Mouse (Mus musculus): Measurements from ENCODE around the gene Ddo. TPM values are rescaled to one million over a fixed set of nuclear protein-coding genes. Genes with fewer than 3 reads are reported as not detected.
A peak's percentile ranks its signal among the peaks of the same experiment; 100 is the strongest.

The Ddo gene
- total RNA-seq, 1 experiment, result not detected

GRCm38 (mm10) chr10:40638823-40639819 is 9.3 kb downstream of the Ddo start:
- no peak for DNase-seq (ENCODE audit: low read depth, low spot score)
- no peak overlapping the region for H3K27ac ChIP-seq (ENCODE audit: insufficient read depth, low read depth, low read length, poor library complexity, severe bottlenecking)
- in situ Hi-C loops (cut with MboI; ENCODE audit: low sequenced_read_pairs in 2 of 2, unreplicated experiment in 2 of 2), result no loop called here
- peaks cover 5 to 6% of the 10 kb centered on the region in 2 experiments for H3K4me1 ChIP-seq (ENCODE audit: control insufficient read depth in 2 of 2, insufficient read depth in 2 of 2, low read length in 2 of 2, poor library complexity in 1 of 2)
- H3K36me3 ChIP-seq (ENCODE audit: control insufficient read depth, insufficient read depth, low read length, poor library complexity, severe bottlenecking), result no peaks in the 10 kb centered on the region
- H3K9me3 ChIP-seq (ENCODE audit: control insufficient read depth, insufficient read depth, low read depth, low read length), result no peaks in the 10 kb centered on the region
- TF ChIP-seq MAFK (IDR thresholded peaks at IDR 0.05; ENCODE audit: insufficient read depth, low read depth, low read length), result no peak
- TF ChIP-seq ZC3H11A (IDR thresholded peaks at IDR 0.05; ENCODE audit: borderline replicate concordance, low read depth, low read length), result no peak
- TF ChIP-seq CHD2 (IDR thresholded peaks at IDR 0.05; ENCODE audit: low read depth, low read length), result no peak
- no peak for TF ChIP-seq ZNF384 (IDR thresholded peaks at IDR 0.05; ENCODE audit: low read depth, low read length)
- TF ChIP-seq HCFC1 (IDR thresholded peaks at IDR 0.05; ENCODE audit: borderline replicate concordance, insufficient read depth, low read length), result no peak
- 0 out of 2 replicates have a peak overlapping the region, but pooled peaks have one; percentile 29 for H3K9ac ChIP-seq (ENCODE audit: insufficient read depth, low read depth, low read length, poor library complexity, severe bottlenecking)
- H3K4me3 ChIP-seq (ENCODE audit: insufficient read depth in 1 of 2, low read depth in 1 of 2, low read length in 2 of 2, poor library complexity in 1 of 2, severe bottlenecking in 1 of 2), result peak overlapping the region in 1 of 2 experiments; percentile 18; a peak in 3 of 4 replicates

- no peaks in the 10 kb centered on the region for H3K9me3 ChIP-seq (ENCODE audit: control insufficient read depth, insufficient read depth, low read depth, low read length)
- H3K4me1 ChIP-seq (ENCODE audit: control insufficient read depth in 2 of 2, insufficient read depth in 2 of 2, low read length in 2 of 2, poor library complexity in 1 of 2), result peaks cover 5 to 6% of the 10 kb centered on the region in 2 experiments
- in situ Hi-C loops (cut with MboI; ENCODE audit: low sequenced_read_pairs in 2 of 2, unreplicated experiment in 2 of 2), result no loop called here
- no peak for DNase-seq (ENCODE audit: low read depth, low spot score)
- TF ChIP-seq HCFC1 (IDR thresholded peaks at IDR 0.05; ENCODE audit: borderline replicate concordance, insufficient read depth, low read length) (no peak), ZNF384 (IDR thresholded peaks at IDR 0.05; ENCODE audit: low read depth, low read length) (no peak), ZC3H11A (IDR thresholded peaks at IDR 0.05; ENCODE audit: borderline replicate concordance, low read depth, low read length) (no peak), CHD2 (IDR thresholded peaks at IDR 0.05; ENCODE audit: low read depth, low read length) (no peak), MAFK (IDR thresholded peaks at IDR 0.05; ENCODE audit: insufficient read depth, low read depth, low read length) (no peak)
- no peak overlapping the region for H3K4me3 ChIP-seq (ENCODE audit: insufficient read depth in 1 of 2, low read depth in 1 of 2, low read length in 2 of 2, poor library complexity in 1 of 2, severe bottlenecking in 1 of 2)
- no peak overlapping the region for H3K27ac ChIP-seq (ENCODE audit: insufficient read depth, low read depth, low read length, poor library complexity, severe bottlenecking)
- no peak overlapping the region for H3K9ac ChIP-seq (ENCODE audit: insufficient read depth, low read depth, low read length, poor library complexity, severe bottlenecking)
- no peaks in the 10 kb centered on the region for H3K36me3 ChIP-seq (ENCODE audit: control insufficient read depth, insufficient read depth, low read length, poor library complexity, severe bottlenecking)
Measured at GRCm38 (mm10) chr10:40640406-40640805, 10.6 kb downstream of the Ddo start.

- in situ Hi-C loops (cut with MboI; ENCODE audit: low sequenced_read_pairs in 2 of 2, unreplicated experiment in 2 of 2), result no loop called here
- Histone ChIP-seq H3K9ac (ENCODE audit: insufficient read depth, low read depth, low read length, poor library complexity, severe bottlenecking) (no peak overlapping the region), H3K36me3 (ENCODE audit: control insufficient read depth, insufficient read depth, low read length, poor library complexity, severe bottlenecking) (no peaks in the 10 kb centered on the region), H3K9me3 (ENCODE audit: control insufficient read depth, insufficient read depth, low read depth, low read length) (no peaks in the 10 kb centered on the region), H3K4me3 (ENCODE audit: insufficient read depth in 1 of 2, low read depth in 1 of 2, low read length in 2 of 2, poor library complexity in 1 of 2, severe bottlenecking in 1 of 2) (no peak overlapping the region), H3K27ac (ENCODE audit: insufficient read depth, low read depth, low read length, poor library complexity, severe bottlenecking) (no peak overlapping the region), H3K4me1 (ENCODE audit: control insufficient read depth in 2 of 2, insufficient read depth in 2 of 2, low read length in 2 of 2, poor library complexity in 1 of 2) (peaks cover 5 to 6% of the 10 kb centered on the region in 2 experiments)
- no peak for DNase-seq (ENCODE audit: low read depth, low spot score)
- TF ChIP-seq ZC3H11A (IDR thresholded peaks at IDR 0.05; ENCODE audit: borderline replicate concordance, low read depth, low read length) (no peak), HCFC1 (IDR thresholded peaks at IDR 0.05; ENCODE audit: borderline replicate concordance, insufficient read depth, low read length) (no peak), MAFK (IDR thresholded peaks at IDR 0.05; ENCODE audit: insufficient read depth, low read depth, low read length) (no peak), CHD2 (IDR thresholded peaks at IDR 0.05; ENCODE audit: low read depth, low read length) (no peak), ZNF384 (IDR thresholded peaks at IDR 0.05; ENCODE audit: low read depth, low read length) (no peak)
Measured at GRCm38 (mm10) chr10:40641901-40642300, 12.1 kb downstream of the Ddo start.

GRCm38 (mm10) chr10:40643126-40643525 is 13.3 kb downstream of the Ddo start:
- Histone ChIP-seq H3K36me3 (ENCODE audit: control insufficient read depth, insufficient read depth, low read length, poor library complexity, severe bottlenecking) (no peaks in the 10 kb centered on the region), H3K4me3 (ENCODE audit: insufficient read depth in 1 of 2, low read depth in 1 of 2, low read length in 2 of 2, poor library complexity in 1 of 2, severe bottlenecking in 1 of 2) (no peak overlapping the region), H3K27ac (ENCODE audit: insufficient read depth, low read depth, low read length, poor library complexity, severe bottlenecking) (no peak overlapping the region), H3K4me1 (ENCODE audit: control insufficient read depth in 2 of 2, insufficient read depth in 2 of 2, low read length in 2 of 2, poor library complexity in 1 of 2) (peaks cover 5 to 6% of the 10 kb centered on the region in 2 experiments), H3K9me3 (ENCODE audit: control insufficient read depth, insufficient read depth, low read depth, low read length) (no peaks in the 10 kb centered on the region), H3K9ac (ENCODE audit: insufficient read depth, low read depth, low read length, poor library complexity, severe bottlenecking) (no peak overlapping the region)
- no peak for TF ChIP-seq HCFC1 (IDR thresholded peaks at IDR 0.05; ENCODE audit: borderline replicate concordance, insufficient read depth, low read length)
- no peak for TF ChIP-seq MAFK (IDR thresholded peaks at IDR 0.05; ENCODE audit: insufficient read depth, low read depth, low read length)
- no peak for TF ChIP-seq ZNF384 (IDR thresholded peaks at IDR 0.05; ENCODE audit: low read depth, low read length)
- in situ Hi-C loops (cut with MboI; ENCODE audit: low sequenced_read_pairs in 2 of 2, unreplicated experiment in 2 of 2), result no loop called here
- no peak for DNase-seq (ENCODE audit: low read depth, low spot score)

Data from ES-E14 (cell line).